Mouse (Mus musculus) C2C12 (cell line): ENCODE results near the gene Mcm5. TPM values are rescaled to one million over a fixed set of nuclear protein-coding genes. Genes with fewer than 3 reads are reported as not detected.
A peak's percentile ranks its signal among the peaks of the same experiment; 100 is the strongest.

Experiments used
- H3K27me3 ChIP-seq: one replicate; pipeline ENCODE4 v1.6.1; 2011; ENCODE audit not compliant: control insufficient read depth, insufficient read depth, insufficient read length
- H3K36me3 ChIP-seq: one replicate; pipeline ENCODE4 v1.6.1; 2011; ENCODE audit not compliant: control insufficient read depth, insufficient read depth
- H3K4me3 ChIP-seq: one replicate; pipeline ENCODE4 v1.5.1; 2011; ENCODE audit warnings: mild to moderate bottlenecking, control low read depth; ENCODE audit not compliant: poor library complexity, insufficient read depth, severe bottlenecking
- H3K79me2 ChIP-seq: one replicate; pipeline ENCODE4 v1.6.1; 2011; ENCODE audit not compliant: control insufficient read depth, insufficient read depth
- H3K79me3 ChIP-seq: one replicate; pipeline ENCODE4 v1.6.1; 2011; ENCODE audit warnings: low read depth, control low read depth
- H3ac ChIP-seq: one replicate; pipeline ENCODE3; 2011; ENCODE audit warnings: low read depth; ENCODE audit not compliant: control insufficient read depth, insufficient read length
- CEBPB ChIP-seq: IDR thresholded peaks from one replicate; pipeline ENCODE4 v1.6.1; 2011; ENCODE audit warnings: low read depth, mild to moderate bottlenecking, control low read depth, moderate library complexity
- CTCF ChIP-seq: IDR thresholded peaks from one replicate; pipeline ENCODE4 v1.5.1; 2011; ENCODE audit not compliant: control insufficient read depth, insufficient read depth, insufficient read length
- FOSL1 ChIP-seq: IDR thresholded peaks from one replicate; pipeline ENCODE4 v1.8.0; 2011; ENCODE audit warnings: mild to moderate bottlenecking, low read length; ENCODE audit not compliant: poor library complexity, insufficient read depth, severe bottlenecking
- MAX ChIP-seq: IDR thresholded peaks from one replicate; pipeline ENCODE4 v1.6.1; 2011; ENCODE audit warnings: mild to moderate bottlenecking, control low read depth
- MYOD1 ChIP-seq: IDR thresholded peaks from one replicate; pipeline ENCODE4 v1.6.1; 2011; ENCODE audit warnings: low read depth; ENCODE audit not compliant: control insufficient read depth, insufficient read length
- MYOG ChIP-seq: IDR thresholded peaks from one replicate; pipeline ENCODE4 v1.6.1; 2011; ENCODE audit not compliant: control insufficient read depth, insufficient read length; ENCODE audit errors: extremely low read depth
- USF1 ChIP-seq: IDR thresholded peaks from one replicate; pipeline ENCODE4 v1.6.1; 2011; ENCODE audit warnings: low read depth, mild to moderate bottlenecking, control low read depth, moderate library complexity
- polyA plus RNA-seq: library from polyadenylated mRNA; unstranded; fragments of >200 nt; fragmentation: generic; extraction: Trizol; gene quantifications from one replicate; pipeline ENCODE4 v1.2.1, GENCODE M21; 2012; ENCODE audit warnings: missing spikeins

Mcm5 gene
- polyA plus RNA-seq, 1 experiment: 200 TPM

- TF ChIP-seq MYOD1 (no peak), MYOG (no peak), FOSL1 (no peak), CEBPB (no peak), CTCF (no peak), MAX (no peak), USF1 (no peak)
- Histone ChIP-seq H3K4me3 (no peak overlapping the region), H3K79me2 (no peaks in the 10 kb centered on the region), H3K27me3 (no peaks in the 10 kb centered on the region), H3ac (no peak overlapping the region), H3K36me3 (no peaks in the 10 kb centered on the region), H3K79me3 (no peaks in the 10 kb centered on the region)
These were observed 42.1 kb upstream of the Mcm5 start for GRCm38 (mm10) chr8:75067287-75067686.

GRCm38 (mm10) chr8:75070297-75070696 is 39.1 kb upstream of the Mcm5 start:
- no peak overlapping the region for H3ac ChIP-seq
- no peaks in the 10 kb centered on the region for H3K36me3 ChIP-seq
- TF ChIP-seq MAX: no peak
- TF ChIP-seq USF1: no peak
- TF ChIP-seq CEBPB: no peak
- H3K79me3 ChIP-seq: no peaks in the 10 kb centered on the region
- no peak overlapping the region for H3K4me3 ChIP-seq
- H3K79me2 ChIP-seq: no peaks in the 10 kb centered on the region
- H3K27me3 ChIP-seq: no peaks in the 10 kb centered on the region

- TF ChIP-seq CTCF: peak; percentile 84
- TF ChIP-seq CEBPB: no peak
- no peak for TF ChIP-seq MYOD1
- TF ChIP-seq USF1: peak; percentile 18
- peak; percentile 80 for TF ChIP-seq MAX
- no peak for TF ChIP-seq MYOG
- TF ChIP-seq FOSL1: no peak
- Histone ChIP-seq H3K79me2 (no peaks in the 10 kb centered on the region), H3K79me3 (no peaks in the 10 kb centered on the region), H3K4me3 (no peak overlapping the region), H3K36me3 (no peaks in the 10 kb centered on the region), H3K27me3 (no peaks in the 10 kb centered on the region), H3ac (no peak overlapping the region)
These were observed 37.6 kb upstream of the Mcm5 start for GRCm38 (mm10) chr8:75071627-75072346.

GRCm38 (mm10) chr8:75074876-75075275 is 34.5 kb upstream of the Mcm5 start:
- Histone ChIP-seq H3ac (no peak overlapping the region), H3K4me3 (no peak overlapping the region), H3K79me3 (no peaks in the 10 kb centered on the region), H3K79me2 (no peaks in the 10 kb centered on the region), H3K27me3 (no peaks in the 10 kb centered on the region), H3K36me3 (no peaks in the 10 kb centered on the region)
- TF ChIP-seq FOSL1: no peak
- TF ChIP-seq MYOD1: no peak
- TF ChIP-seq CTCF: no peak
- TF ChIP-seq MAX: no peak
- no peak for TF ChIP-seq MYOG
- no peak for TF ChIP-seq CEBPB

GRCm38 (mm10) chr8:75078215-75078614 is 31.2 kb upstream of the Mcm5 start:
- Histone ChIP-seq H3ac (no peak overlapping the region), H3K27me3 (no peaks in the 10 kb centered on the region), H3K4me3 (no peak overlapping the region), H3K79me2 (no peaks in the 10 kb centered on the region), H3K36me3 (no peaks in the 10 kb centered on the region), H3K79me3 (no peaks in the 10 kb centered on the region)
- TF ChIP-seq CTCF (no peak), MYOD1 (no peak), MYOG (no peak), USF1 (no peak), FOSL1 (no peak), CEBPB (no peak), MAX (no peak)

GRCm38 (mm10) chr8:75078851-75079250 is 30.5 kb upstream of the Mcm5 start:
- H3K36me3 ChIP-seq: no peaks in the 10 kb centered on the region
- no peaks in the 10 kb centered on the region for H3K79me3 ChIP-seq
- no peak for TF ChIP-seq CEBPB
- H3K4me3 ChIP-seq: no peak overlapping the region
- no peaks in the 10 kb centered on the region for H3K79me2 ChIP-seq
- no peak overlapping the region for H3ac ChIP-seq
- H3K27me3 ChIP-seq: no peaks in the 10 kb centered on the region
